Mouse (Mus musculus) brain, adult 2 months (tissue): ENCODE measurements around the gene Syndig1.

Experiments
- DNase-seq: peaks from one replicate; pipeline ENCODE4 v3.0.0; 2011; ENCODE audit warnings: low read depth, low spot score

Syndig1 gene

DNA sequence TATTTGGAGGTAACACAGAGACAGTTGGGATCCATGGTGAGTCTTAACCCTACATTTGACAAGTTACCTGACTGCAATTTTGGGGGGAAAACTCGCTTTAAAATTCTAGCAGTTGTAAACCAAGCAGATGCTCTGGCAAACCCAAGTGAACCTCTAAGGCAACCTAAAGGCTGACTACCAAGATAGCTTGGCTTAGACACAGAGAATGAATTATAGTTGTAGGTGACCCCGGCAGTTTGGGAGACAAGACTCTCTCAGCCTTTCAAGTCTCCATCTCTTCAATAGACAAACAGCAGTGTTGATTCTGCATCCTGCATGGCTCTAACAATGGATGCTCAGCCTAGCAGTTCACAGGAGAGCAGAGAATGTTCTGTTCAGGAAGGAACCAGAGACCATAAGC is at the start of gene Syndig1:
Gene Syndig1 (plus strand): TSS at position 301 of the 400 bp plus-strand sequence.
- DNase-seq = no peak

DNA sequence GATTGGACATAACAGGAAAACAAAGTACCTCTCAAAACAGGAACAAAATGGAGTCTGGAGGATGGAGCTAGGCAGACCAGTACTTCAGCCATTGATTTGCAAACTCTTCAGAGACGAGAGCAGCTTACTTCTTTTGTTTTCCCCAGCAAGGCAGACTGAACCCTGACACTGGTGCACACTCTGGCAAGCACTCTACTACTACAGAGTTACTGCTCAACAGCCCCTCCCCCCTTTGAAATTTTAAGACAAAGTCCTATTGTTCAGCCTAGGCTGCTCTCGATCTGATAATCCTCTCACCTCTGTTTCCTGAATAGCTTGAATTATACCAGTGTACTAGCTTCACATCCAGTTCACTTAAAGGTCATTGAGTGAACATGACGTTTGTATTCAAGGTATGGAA is 30.4 kb upstream of the Syndig1 start:
- no peak for DNase-seq

GRCm38 (mm10) chr2:149804599-149805140 is 24.3 kb upstream of the Syndig1 start:
- DNase-seq = peak; percentile 50

DNA sequence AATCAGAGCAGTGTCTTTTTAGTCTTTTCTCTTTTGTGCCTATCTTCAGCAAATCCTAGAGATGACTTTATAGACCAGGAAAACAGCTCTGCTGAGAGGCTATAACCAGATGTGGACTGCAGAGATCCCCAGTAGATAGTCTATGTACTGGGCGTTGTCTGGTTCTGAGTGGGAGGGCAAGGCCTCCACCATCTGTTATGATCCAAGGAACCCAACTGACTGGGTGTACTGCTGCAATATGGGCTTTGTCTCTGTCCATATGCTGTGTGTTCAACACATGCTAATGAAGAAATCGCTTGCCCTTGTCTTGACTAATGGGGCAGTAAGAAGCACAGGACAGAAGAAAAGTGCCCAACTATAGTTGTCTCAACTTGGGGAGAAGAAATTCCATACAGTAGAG is 23.8 kb upstream of the Syndig1 start:
- DNase-seq = peak; percentile 53

GRCm38 (mm10) chr2:149812899-149813298 is 16.1 kb upstream of the Syndig1 start:
- no peak for DNase-seq

- peak; percentile 40 for DNase-seq
Measured at GRCm38 (mm10) chr2:149818395-149818794, 10.6 kb upstream of the Syndig1 start.

GRCm38 (mm10) chr2:149819751-149820150 is 9.3 kb upstream of the Syndig1 start:
- DNase-seq = no peak

DNA sequence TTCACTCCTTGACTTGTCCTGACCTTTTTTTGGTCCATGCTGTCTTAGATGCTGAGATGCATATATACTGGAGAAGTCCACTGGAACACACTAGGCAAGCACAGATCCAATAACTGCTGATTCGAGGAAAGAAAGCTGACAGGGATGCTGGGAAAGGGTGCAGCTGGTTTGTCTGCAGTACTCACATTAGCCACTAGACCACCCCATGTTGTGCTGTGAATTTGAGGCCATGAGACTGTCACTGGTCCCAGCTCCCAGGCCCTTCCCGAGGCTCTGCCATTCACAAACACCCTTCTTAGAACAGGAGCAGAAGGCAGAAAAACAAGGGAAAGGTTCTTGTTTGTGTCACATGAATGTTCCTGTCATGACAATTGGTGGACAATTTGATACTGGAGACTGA is 8.8 kb upstream of the Syndig1 start:
- DNase-seq = no peak

DNA sequence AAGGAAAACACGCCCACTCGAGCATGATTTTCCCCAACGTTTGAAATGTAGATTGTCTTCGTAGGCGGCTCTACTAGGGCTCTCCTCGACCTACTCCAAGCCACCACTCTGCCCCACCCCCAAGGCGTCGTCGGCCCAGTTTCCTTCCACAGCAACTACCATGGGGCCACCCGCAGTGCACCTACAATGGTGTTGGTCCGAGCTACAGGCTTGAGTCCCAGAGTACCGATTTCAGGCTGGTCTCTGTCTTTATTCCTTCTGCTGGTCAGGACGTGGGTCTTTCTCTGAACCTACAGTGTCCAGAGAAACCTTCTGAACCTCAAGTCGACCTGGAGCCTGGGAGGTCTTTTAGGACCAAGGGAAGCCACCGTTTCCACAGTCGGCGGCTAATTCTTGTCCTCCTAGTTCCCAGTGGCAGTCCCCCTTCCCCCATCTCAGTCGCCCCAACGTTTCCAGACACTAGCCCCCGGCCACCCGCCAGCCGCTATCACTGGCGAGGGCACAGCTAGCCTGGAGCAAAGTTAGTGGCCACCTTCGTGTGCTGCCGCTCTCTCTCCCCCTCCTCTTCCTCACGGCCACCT is 1.0 kb downstream of the Syndig1 start:
- DNase-seq = peak; percentile 59

DNA sequence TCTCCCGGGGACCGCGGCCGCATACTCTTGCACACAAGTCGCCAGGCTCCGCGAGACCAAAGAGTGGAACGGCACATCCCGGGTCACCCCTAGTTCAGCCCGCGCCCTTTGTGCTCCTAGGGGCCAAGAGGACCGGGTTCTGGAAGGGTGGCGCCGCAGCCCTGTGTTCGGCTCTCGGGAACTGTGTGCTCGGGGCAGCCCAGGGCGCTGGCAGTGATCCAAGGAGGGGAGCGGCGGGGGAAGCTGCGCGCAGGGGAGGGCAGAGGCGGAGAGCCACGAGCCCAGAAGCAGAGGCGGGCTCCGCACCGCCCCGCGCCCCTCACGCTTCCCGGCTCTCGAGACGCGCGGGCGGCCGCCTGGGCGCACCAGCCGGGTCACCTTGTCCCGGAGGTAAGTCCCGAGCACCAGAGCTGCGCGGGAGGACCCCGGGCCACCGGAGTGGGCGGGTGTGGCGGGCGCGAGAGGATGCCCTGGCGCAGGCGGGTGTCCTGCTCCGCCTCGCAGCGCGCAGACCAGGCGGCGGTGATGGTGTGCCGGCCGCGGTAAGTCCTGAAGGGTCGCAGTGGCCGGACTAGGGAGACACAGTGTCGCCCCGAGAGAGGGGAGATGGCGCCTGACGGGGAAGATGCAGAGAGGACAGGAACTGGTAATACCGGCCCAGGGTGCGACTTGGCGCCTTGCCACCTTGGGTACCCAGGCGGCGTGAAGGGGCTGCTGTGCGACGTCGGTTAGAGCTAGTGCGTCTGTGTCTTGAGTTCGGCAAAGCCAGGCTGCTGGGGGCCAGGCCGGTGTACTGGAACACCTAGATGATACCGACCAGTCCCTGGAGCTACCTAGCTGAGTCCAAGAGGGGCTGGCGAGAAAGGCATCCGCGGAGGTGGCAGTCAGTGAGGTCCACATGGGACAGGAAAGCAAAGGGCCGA is 1.8 kb downstream of the Syndig1 start, which contains the start of gene C530025M09Rik:
Gene C530025M09Rik (minus strand): TSS at position 678 of the 923 bp plus-strand sequence.
- DNase-seq = peak; percentile 72

DNA sequence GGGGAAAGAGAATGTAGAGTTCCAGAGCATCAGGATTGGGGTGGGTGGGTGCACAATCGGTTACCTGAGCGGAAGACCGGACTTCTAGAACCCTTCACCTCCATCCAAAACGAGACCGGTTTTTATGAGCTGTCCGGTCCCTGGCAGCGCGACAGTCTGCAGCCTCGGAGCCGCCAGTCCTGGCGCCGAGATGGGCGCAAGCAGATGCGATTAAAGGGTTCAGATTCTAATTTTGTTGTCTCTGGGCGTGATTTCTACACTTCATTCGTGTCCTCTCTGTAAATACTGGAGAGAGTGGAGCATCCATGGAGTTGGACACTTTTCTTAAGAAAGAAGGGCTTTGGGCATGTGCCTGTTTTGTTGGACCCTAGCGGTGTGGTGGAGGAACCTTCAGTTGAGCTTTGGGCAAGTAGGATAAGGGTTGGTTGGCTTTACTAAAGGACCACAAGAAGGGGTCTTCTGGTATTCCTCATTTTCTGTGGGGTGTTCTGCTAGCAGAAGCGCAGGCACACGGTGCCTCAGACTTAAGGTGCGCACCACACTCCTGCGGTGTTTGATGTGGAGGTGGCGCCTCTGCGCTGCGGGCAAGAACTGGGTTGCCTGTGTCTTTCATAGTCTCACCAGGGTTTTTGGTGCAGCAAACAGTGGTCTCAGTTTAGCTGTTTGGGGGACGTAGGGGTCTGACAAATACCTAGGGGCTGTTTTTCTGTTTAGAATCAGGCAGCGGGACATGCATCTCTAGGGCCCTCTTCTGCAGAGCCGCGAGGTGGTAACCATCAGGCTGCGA is 2.6 kb downstream of the Syndig1 start:
- peak; percentile 70 for DNase-seq

- DNase-seq = no peak
Measured at GRCm38 (mm10) chr2:149832301-149832700, 3.3 kb downstream of the Syndig1 start.

DNA sequence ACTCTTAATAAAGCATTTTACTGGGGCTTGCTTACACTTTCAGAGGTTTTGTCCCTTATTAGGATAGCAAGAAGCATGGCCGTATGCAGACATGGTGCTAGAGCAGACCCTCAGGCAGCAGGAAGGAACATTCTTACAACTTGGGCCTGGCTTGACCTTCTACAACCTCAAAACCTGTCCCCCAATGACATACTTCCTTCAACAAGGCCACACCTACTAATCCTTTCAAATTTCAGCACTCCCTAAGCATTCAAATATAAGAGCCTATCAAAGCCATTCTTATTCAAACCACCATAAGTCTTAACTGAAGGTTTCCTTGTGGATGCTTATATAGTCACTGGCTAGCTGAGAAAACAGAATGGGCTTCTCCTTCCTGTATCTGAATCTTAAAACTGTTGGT is 6.1 kb downstream of the Syndig1 start:
- DNase-seq = no peak

DNA sequence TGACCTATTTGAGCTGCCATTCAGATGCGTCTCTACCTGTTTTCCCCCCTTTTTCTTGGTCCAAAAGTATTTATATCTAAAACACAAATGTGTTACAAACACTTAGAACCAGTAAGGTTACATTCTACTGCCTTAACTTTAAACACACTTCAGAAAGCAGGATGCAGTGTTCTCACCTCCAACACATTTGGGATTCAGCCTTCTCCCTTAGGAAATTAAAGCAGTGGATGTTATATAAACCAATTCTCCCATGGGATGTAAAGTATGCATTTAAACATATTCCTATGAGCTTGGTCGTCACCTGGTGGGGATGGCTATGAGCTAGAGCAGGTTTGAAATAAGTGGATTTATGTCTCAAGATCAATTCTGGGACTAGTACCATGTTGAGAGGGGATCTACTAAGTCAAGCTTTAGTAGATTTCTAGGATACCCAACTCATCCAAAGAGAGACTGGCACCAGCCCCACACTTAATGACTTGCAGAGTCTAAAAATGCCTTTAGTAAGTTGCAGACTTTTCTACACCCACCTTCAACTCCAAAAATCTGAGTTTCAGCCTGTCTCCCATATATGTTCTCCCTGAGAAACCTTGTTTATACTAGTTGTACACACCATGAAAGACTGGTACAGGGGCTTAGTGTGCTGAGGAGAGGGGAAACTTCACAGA is 7.6 kb downstream of the Syndig1 start:
- peak; percentile 61 for DNase-seq

GRCm38 (mm10) chr2:149839666-149840065 is 10.7 kb downstream of the Syndig1 start:
- DNase-seq = peak; percentile 82

- peak; percentile 90 for DNase-seq
Measured at GRCm38 (mm10) chr2:149844575-149844974, 15.6 kb downstream of the Syndig1 start.

- DNase-seq = no peak
Measured at GRCm38 (mm10) chr2:149848778-149849177, 19.8 kb downstream of the Syndig1 start.

- peak; percentile 77 for DNase-seq
Measured at GRCm38 (mm10) chr2:149861002-149861401, 32.0 kb downstream of the Syndig1 start.

DNA sequence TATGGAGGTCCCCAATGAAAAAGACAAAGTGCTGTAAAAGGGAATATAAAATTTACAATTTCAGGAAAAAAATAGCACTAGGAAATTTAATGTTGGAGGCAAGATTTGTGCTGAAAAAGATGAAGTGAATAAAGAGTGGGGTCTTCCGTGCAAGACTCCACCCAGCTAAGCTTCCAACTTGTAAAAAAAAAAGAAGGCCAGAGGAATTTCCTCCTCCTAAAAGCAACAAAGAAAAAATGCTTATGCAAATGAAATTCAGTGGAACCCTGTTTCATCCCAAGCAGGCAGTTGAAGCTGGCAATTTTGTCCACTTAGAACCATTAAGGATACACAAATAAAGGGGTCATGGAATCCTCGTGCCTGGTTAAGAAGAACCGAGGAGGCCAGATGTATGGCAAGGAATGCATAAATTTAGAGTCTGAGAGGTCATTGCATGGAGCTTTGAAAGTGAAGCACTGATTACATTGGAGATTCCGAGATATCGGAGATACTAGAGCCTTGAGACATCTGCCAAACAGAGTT is 37.0 kb downstream of the Syndig1 start:
- no peak for DNase-seq

DNA sequence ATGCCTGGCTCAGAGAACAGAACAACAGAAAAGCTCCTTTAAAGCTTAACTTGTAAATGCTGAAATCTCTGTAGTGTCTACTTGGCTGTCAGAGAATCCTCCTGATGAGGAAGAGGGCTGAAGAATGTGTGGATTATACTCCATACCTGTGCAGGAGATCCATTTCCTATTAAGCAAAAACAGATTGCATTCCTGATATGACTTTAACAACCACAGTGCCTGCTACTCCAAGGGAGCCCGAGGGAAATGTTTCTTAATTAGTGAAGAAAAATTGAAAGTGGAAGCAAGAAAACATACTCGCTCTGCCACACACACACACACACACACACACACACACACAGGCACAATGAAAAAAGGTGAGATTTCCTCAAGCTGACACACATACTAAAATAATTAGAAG is 41.5 kb downstream of the Syndig1 start:
- no peak for DNase-seq

DNA sequence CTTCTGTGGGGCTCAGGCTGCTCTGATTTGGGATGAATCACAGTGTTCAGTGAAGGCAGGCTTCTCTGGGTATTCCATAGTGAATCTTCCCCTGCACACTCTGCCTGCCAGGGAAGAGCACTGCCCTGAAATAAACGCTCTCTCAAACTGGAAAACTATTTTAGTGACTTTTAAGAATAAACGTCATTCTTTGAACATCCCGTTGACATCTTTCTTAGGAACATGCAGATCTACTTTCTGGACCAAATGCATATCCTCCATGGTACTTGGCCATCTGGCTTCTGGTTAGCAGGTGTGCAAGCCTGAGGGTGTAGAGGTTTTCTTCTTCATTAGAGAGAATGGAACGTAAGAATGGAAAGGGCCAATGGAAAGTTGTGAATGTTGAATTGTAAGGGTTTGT is 43.5 kb downstream of the Syndig1 start:
- peak; percentile 75 for DNase-seq
